Mouse (Mus musculus): Measurements from ENCODE around the gene Gm49416.
"Not testable (repeated sequence)": the region's sequence is repeated elsewhere in the genome, so short reads cannot be mapped to it uniquely, and the experiment has no call there.

Gm49416 gene

GRCm38 (mm10) chr19:8875031-8875430 lies 13.7 kb upstream of the Gm49416 start:
- DNase-seq (ENCODE audit: low spot score in 2 of 2) = no peak

- DNase-seq (ENCODE audit: low spot score in 2 of 2) = peak; percentile 86 to 88
Observed at GRCm38 (mm10) chr19:8880311-8881033, 8.3 kb upstream of the Gm49416 start, which contains the start of gene Uqcc3. TSS of gene Uqcc3 (minus strand) at chr19:8880923.

GRCm38 (mm10) chr19:8881034-8881392 lies 7.7 kb upstream of the Gm49416 start:
- no peak for DNase-seq (ENCODE audit: low spot score in 2 of 2)

- DNase-seq (ENCODE audit: low spot score in 2 of 2) = no peak
Observed at GRCm38 (mm10) chr19:8883616-8884015, 5.1 kb upstream of the Gm49416 start, which contains the start of the genes Lbhd1 and Gm49403. TSS of gene Lbhd1 (plus strand) at chr19:8883732. TSS of gene Gm49403 (plus strand) at chr19:8883930.

- no peak for DNase-seq (ENCODE audit: low spot score in 2 of 2)
Observed at GRCm38 (mm10) chr19:8886916-8887584, 1.7 kb upstream of the Gm49416 start.

GRCm38 (mm10) chr19:8887585-8888463 lies 902 bp upstream of the Gm49416 start:
- no peak for DNase-seq (ENCODE audit: low spot score in 2 of 2)

- DNase-seq (ENCODE audit: low spot score in 2 of 2) = peak; percentile 76 to 77
Observed at GRCm38 (mm10) chr19:8892829-8893766, 4.4 kb downstream of the Gm49416 start, which contains the start of gene Ints5. TSS of gene Ints5 (plus strand) at chr19:8893005.

- DNase-seq (ENCODE audit: low spot score in 2 of 2) = no peak
Observed at GRCm38 (mm10) chr19:8895397-8895960, 6.8 kb downstream of the Gm49416 start.

GRCm38 (mm10) chr19:8896231-8896630 lies 7.5 kb downstream of the Gm49416 start:
- DNase-seq (ENCODE audit: low spot score in 2 of 2) = not testable (repeated sequence)

GRCm38 (mm10) chr19:8897211-8897864 lies 8.6 kb downstream of the Gm49416 start:
- not testable (repeated sequence) for DNase-seq (ENCODE audit: low spot score in 2 of 2)

GRCm38 (mm10) chr19:8897865-8898495 lies 9.3 kb downstream of the Gm49416 start, which contains the start of gene Ganab:
TSS of gene Ganab (plus strand) at chr19:8898071.
- peak; percentile 95 to 97 for DNase-seq (ENCODE audit: low spot score in 2 of 2)

- DNase-seq (ENCODE audit: low spot score in 2 of 2) = no peak
Observed at GRCm38 (mm10) chr19:8898576-8898975, 9.8 kb downstream of the Gm49416 start.

- DNase-seq (ENCODE audit: low spot score in 2 of 2) = no peak
Observed at GRCm38 (mm10) chr19:8899079-8899478, 10.4 kb downstream of the Gm49416 start.

- no peak for DNase-seq (ENCODE audit: low spot score in 2 of 2)
Observed at GRCm38 (mm10) chr19:8903412-8903811, 14.7 kb downstream of the Gm49416 start.

- no peak for DNase-seq (ENCODE audit: low spot score in 2 of 2)
Observed at GRCm38 (mm10) chr19:8908531-8908930, 19.8 kb downstream of the Gm49416 start.

GRCm38 (mm10) chr19:8911810-8912209 lies 23.1 kb downstream of the Gm49416 start:
- no peak for DNase-seq (ENCODE audit: low spot score in 2 of 2)

GRCm38 (mm10) chr19:8914212-8914611 lies 25.5 kb downstream of the Gm49416 start:
- peak in 1 of 2 experiments; percentile 61 for DNase-seq (ENCODE audit: low spot score in 2 of 2)

GRCm38 (mm10) chr19:8919000-8919399 lies 30.3 kb downstream of the Gm49416 start:
- no peak for DNase-seq (ENCODE audit: low spot score in 2 of 2)

- no peak for DNase-seq (ENCODE audit: low spot score in 2 of 2)
Observed at GRCm38 (mm10) chr19:8919684-8920072, 31.0 kb downstream of the Gm49416 start.
